Mouse (Mus musculus): ENCODE data around the gene AU040320. TPM values are rescaled to one million over a fixed set of nuclear protein-coding genes. Genes with fewer than 3 reads are reported as not detected.

The AU040320 gene
- polyA plus RNA-seq, 1 experiment from 2014 or later: 20.7 TPM

GRCm38 (mm10) chr4:126803268-126803873, 50.0 kb downstream of the AU040320 start:
- ATAC-seq (ENCODE audit: extremely low read depth, insufficient number of reproducible peaks, low FRiP score, low TSS enrichment): no peak
- 13% methylated on average over 8 of the region's 8 CpGs for WGBS
- peaks cover 34% of the 10 kb centered on the region for H3K4me1 ChIP-seq
- H3K9me3 ChIP-seq: no peaks in the 10 kb centered on the region
- no peaks in the 10 kb centered on the region for H3K27me3 ChIP-seq (replicated peaks)
- no peaks in the 10 kb centered on the region for H3K36me3 ChIP-seq
- no peak overlapping the region for H3K4me3 ChIP-seq
- H3K9ac ChIP-seq: no peak overlapping the region
- peak overlapping the region; percentile 16 for H3K4me2 ChIP-seq
- H3K27ac ChIP-seq (replicated peaks): 0 out of 2 replicates have a peak overlapping the region, but pooled peaks have one; percentile 2

DNA sequence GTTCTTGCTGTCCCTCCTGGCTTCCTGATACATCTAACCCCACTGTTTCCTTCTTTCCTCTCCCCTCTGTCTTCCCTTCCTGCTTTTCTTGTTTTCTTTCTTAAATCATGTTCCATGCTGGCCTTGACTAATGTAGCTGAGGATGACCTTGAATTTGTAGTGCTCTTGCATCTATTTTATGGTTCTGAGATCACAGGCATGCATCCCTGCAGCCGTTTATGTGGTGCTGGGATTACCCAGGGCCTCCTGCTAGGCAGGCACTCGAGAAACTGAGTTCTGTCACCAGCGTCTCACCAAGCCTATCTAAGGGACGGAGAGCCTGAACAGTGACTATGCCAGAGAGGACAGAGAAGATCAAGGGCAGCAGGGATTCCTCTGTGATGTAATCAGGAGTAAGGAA, 52.4 kb downstream of the AU040320 start:
- H3K9me3 ChIP-seq: no peaks in the 10 kb centered on the region
- no peaks in the 10 kb centered on the region for H3K27me3 ChIP-seq (replicated peaks)
- 0 out of 2 replicates have a peak overlapping the region, but pooled peaks have one; percentile 12 for H3K27ac ChIP-seq (replicated peaks)
- H3K4me1 ChIP-seq: peaks cover 34% of the 10 kb centered on the region
- H3K4me2 ChIP-seq: no peak overlapping the region
- 48% methylated on average over 4 of the region's 4 CpGs for WGBS
- no peak overlapping the region for H3K9ac ChIP-seq
- H3K4me3 ChIP-seq: no peak overlapping the region
- ATAC-seq (ENCODE audit: extremely low read depth, insufficient number of reproducible peaks, low FRiP score, low TSS enrichment): no peak
- H3K36me3 ChIP-seq: peaks cover 10% of the 10 kb centered on the region

- Histone ChIP-seq H3K4me3 (no peak overlapping the region), H3K36me3 (peaks cover 13% of the 10 kb centered on the region), H3K4me1 (peaks cover 34% of the 10 kb centered on the region), H3K9me3 (no peaks in the 10 kb centered on the region), H3K9ac (no peak overlapping the region), H3K4me2 (no peak overlapping the region), H3K27ac (replicated peaks) (no peak overlapping the region), H3K27me3 (replicated peaks) (no peaks in the 10 kb centered on the region)
- ATAC-seq (ENCODE audit: extremely low read depth, insufficient number of reproducible peaks, low FRiP score, low TSS enrichment): no peak
- whole genome bisulfite sequencing: 57% methylated on average over 7 of the region's 7 CpGs
Observed at GRCm38 (mm10) chr4:126806692-126807427, 53.5 kb downstream of the AU040320 start.

DNA sequence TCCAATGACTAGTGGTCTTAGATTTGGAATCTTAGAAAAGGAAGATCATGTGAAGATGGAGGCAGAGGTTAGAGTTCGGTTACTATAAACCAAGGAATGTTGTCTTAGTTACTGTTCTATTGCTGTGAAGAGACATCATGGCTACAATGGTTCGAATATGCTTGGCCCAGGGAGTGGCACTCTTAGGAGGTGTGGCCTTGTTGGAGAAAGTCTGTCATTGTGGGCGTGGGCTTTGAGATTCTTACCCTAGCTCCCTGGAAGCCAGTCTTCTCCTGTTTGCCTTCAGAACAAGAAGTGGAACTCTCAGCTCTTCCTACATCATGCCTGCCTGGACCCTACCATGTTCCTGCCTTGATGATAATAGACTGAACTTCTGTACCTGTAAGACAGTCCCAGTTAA, 57.2 kb downstream of the AU040320 start:
- no peak for ATAC-seq (ENCODE audit: extremely low read depth, insufficient number of reproducible peaks, low FRiP score, low TSS enrichment)
- 85% methylated on average over 3 of the region's 3 CpGs for WGBS
- H3K9me3 ChIP-seq: no peaks in the 10 kb centered on the region
- H3K27ac ChIP-seq (replicated peaks): no peak overlapping the region
- H3K4me3 ChIP-seq: no peak overlapping the region
- H3K4me1 ChIP-seq: peaks cover 25% of the 10 kb centered on the region
- no peak overlapping the region for H3K9ac ChIP-seq
- H3K27me3 ChIP-seq (replicated peaks): no peaks in the 10 kb centered on the region
- peaks cover 28% of the 10 kb centered on the region for H3K36me3 ChIP-seq
- H3K4me2 ChIP-seq: no peak overlapping the region

DNA sequence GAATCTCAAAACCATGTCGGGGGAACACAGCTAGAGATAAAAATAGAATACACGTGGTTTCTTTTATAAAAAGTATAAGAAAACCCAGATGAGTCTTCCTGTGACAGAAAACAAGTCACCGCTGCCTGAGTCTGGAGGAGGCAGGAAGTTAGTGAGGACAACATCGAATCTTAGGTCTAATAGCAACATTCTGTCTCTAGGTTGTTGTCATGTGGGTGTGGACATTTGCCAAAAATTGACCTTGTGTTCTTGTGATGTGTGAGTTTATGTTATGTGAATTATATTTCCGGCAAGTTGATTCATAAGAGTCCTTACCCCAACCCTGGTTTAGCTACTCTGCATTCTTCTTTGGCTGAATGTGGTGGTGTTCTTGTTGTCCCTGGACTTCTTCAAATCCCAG, 59.9 kb downstream of the AU040320 start:
- 59% methylated on average over 5 of the region's 5 CpGs for WGBS
- Histone ChIP-seq H3K4me3 (no peak overlapping the region), H3K36me3 (peaks cover 53% of the 10 kb centered on the region), H3K27ac (replicated peaks) (no peak overlapping the region), H3K4me1 (peaks cover 9% of the 10 kb centered on the region), H3K27me3 (replicated peaks) (no peaks in the 10 kb centered on the region), H3K9me3 (no peaks in the 10 kb centered on the region), H3K9ac (no peak overlapping the region; the same call in 1 of the 2 replicates), H3K4me2 (no peak overlapping the region)
- no peak for ATAC-seq (ENCODE audit: extremely low read depth, insufficient number of reproducible peaks, low FRiP score, low TSS enrichment)

- H3K27ac ChIP-seq (replicated peaks): no peak overlapping the region
- no peaks in the 10 kb centered on the region for H3K9me3 ChIP-seq
- no peak for ATAC-seq (ENCODE audit: extremely low read depth, insufficient number of reproducible peaks, low FRiP score, low TSS enrichment)
- H3K36me3 ChIP-seq: peaks cover 59% of the 10 kb centered on the region
- peaks cover 9% of the 10 kb centered on the region for H3K4me1 ChIP-seq
- H3K27me3 ChIP-seq (replicated peaks): no peaks in the 10 kb centered on the region
- no peak overlapping the region for H3K4me2 ChIP-seq
- WGBS: 77% methylated on average over 5 of the region's 5 CpGs
- no peak overlapping the region for H3K4me3 ChIP-seq
- H3K9ac ChIP-seq: no peak overlapping the region
Observed at GRCm38 (mm10) chr4:126814854-126815253, 61.5 kb downstream of the AU040320 start.

- 62% methylated on average over 9 of the region's 9 CpGs for WGBS
- ATAC-seq (ENCODE audit: extremely low read depth, insufficient number of reproducible peaks, low FRiP score, low TSS enrichment): no peak
- no peaks in the 10 kb centered on the region for H3K27me3 ChIP-seq (replicated peaks)
Observed at GRCm38 (mm10) chr4:126822891-126823882, 69.8 kb downstream of the AU040320 start.

GRCm38 (mm10) chr4:126823917-126824316, 70.6 kb downstream of the AU040320 start:
- Histone ChIP-seq H3K4me1 (peaks cover 26% of the 10 kb centered on the region), H3K9ac (no peak overlapping the region), H3K27ac (replicated peaks) (peak overlapping the region; percentile 39; the same call in 1 of the 2 replicates), H3K9me3 (no peaks in the 10 kb centered on the region), H3K36me3 (peaks cover 43% of the 10 kb centered on the region), H3K27me3 (replicated peaks) (no peaks in the 10 kb centered on the region), H3K4me2 (no peak overlapping the region), H3K4me3 (no peak overlapping the region)
- ATAC-seq (ENCODE audit: extremely low read depth, insufficient number of reproducible peaks, low FRiP score, low TSS enrichment): no peak
- 66% methylated on average over 5 of the region's 5 CpGs for WGBS

More at GRCm38 (mm10) chr4:126822891-126823882, 69.8 kb downstream of the AU040320 start:
- Histone ChIP-seq H3K4me3 (no peak overlapping the region), H3K27ac (replicated peaks) (peak overlapping the region; percentile 50), H3K4me1 (peaks cover 19% of the 10 kb centered on the region), H3K4me2 (no peak overlapping the region), H3K9ac (no peak overlapping the region), H3K36me3 (peaks cover 48% of the 10 kb centered on the region), H3K9me3 (no peaks in the 10 kb centered on the region)

DNA sequence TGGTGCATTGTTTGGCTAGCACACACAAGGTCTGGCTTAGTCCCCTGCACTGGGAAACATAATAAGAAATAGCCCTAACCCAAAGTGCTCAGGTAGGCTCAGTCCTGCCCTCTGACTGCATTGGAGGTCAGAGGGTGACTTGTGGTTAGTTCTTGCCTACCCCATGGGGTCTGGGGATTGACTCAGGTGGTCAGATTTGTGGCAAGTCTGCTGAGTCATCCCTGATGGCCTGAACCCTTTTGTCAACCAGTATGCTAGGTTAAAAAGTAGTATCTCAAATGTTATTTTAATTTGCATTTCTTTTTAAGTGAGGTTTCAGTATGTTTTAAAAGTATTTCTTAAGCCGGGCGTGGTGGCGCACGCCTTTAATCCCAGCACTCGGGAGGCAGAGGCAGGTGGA, 77.8 kb downstream of the AU040320 start:
- ATAC-seq (ENCODE audit: extremely low read depth, insufficient number of reproducible peaks, low FRiP score, low TSS enrichment): no peak
- Histone ChIP-seq H3K27me3 (replicated peaks) (no peaks in the 10 kb centered on the region), H3K9me3 (no peaks in the 10 kb centered on the region), H3K4me2 (no peak overlapping the region), H3K36me3 (peaks cover 59% of the 10 kb centered on the region), H3K4me1 (peaks cover 10% of the 10 kb centered on the region), H3K9ac (no peak overlapping the region), H3K4me3 (no peak overlapping the region), H3K27ac (replicated peaks) (no peak overlapping the region)
- 96% methylated on average over 5 of the region's 5 CpGs for WGBS

GRCm38 (mm10) chr4:126838799-126839198, 85.5 kb downstream of the AU040320 start:
- 0 out of 2 replicates have a peak overlapping the region, but pooled peaks have one; percentile 8 for H3K9ac ChIP-seq
- peak overlapping the region; percentile 49 for H3K27ac ChIP-seq (replicated peaks)
- no peak for ATAC-seq (ENCODE audit: extremely low read depth, insufficient number of reproducible peaks, low FRiP score, low TSS enrichment)

GRCm38 (mm10) chr4:126839873-126840272, 86.5 kb downstream of the AU040320 start:
- no peak for ATAC-seq (ENCODE audit: extremely low read depth, insufficient number of reproducible peaks, low FRiP score, low TSS enrichment)
- no peaks in the 10 kb centered on the region for H3K27me3 ChIP-seq (replicated peaks)
- H3K4me3 ChIP-seq: no peak overlapping the region
- WGBS: 9% methylated on average over 7 of the region's 7 CpGs
- H3K9me3 ChIP-seq: no peaks in the 10 kb centered on the region
- H3K36me3 ChIP-seq: peaks cover 72% of the 10 kb centered on the region
- no peak overlapping the region for H3K9ac ChIP-seq
- no peak overlapping the region for H3K27ac ChIP-seq (replicated peaks)
- peaks cover 11% of the 10 kb centered on the region for H3K4me1 ChIP-seq
- H3K4me2 ChIP-seq: no peak overlapping the region

More at GRCm38 (mm10) chr4:126838799-126839198, 85.5 kb downstream of the AU040320 start:
- peaks cover 11% of the 10 kb centered on the region for H3K4me1 ChIP-seq
- peaks cover 72% of the 10 kb centered on the region for H3K36me3 ChIP-seq
- H3K27me3 ChIP-seq (replicated peaks): no peaks in the 10 kb centered on the region
- H3K9me3 ChIP-seq: no peaks in the 10 kb centered on the region
- H3K4me2 ChIP-seq: no peak overlapping the region
- WGBS: 75% methylated on average over 7 of the region's 7 CpGs
- H3K4me3 ChIP-seq: no peak overlapping the region

Data from heart, embryonic 13.5 days (tissue).